In genomic region chr17:29928751-29929237, GRCm38 (mm10) we compare ENCODE assay signal across 8 mouse cellular contexts. TPM values are rescaled to one million over a fixed set of nuclear protein-coding genes. Genes with fewer than 3 reads are reported as not detected.
DNase-seq lines count a peak whose midpoint lies in the region; ATAC-seq and TF ChIP-seq lines count a peak whose summit lies in the region.

No protein-coding gene starts in this region.

- no peaks in the 10 kb centered on the region; the same call in 1 of the 2 replicates for H3K27me3 ChIP-seq in hindbrain, embryonic 12.5 days
- H3K27me3 ChIP-seq in hindbrain, embryonic 14.5 days (ENCODE audit: control insufficient read depth, insufficient read depth, low read length): no peaks in the 10 kb centered on the region

- peak; percentile 29; the same call in 1 of the 2 replicates for ATAC-seq in hindbrain, embryonic 12.5 days (ENCODE audit: low FRiP score)
- no peak for ATAC-seq in hindbrain, embryonic 14.5 days (ENCODE audit: low FRiP score)
- no peak for ATAC-seq in erythroid progenitor cell, adult 5-6 weeks (replicated peaks; ENCODE audit: low FRiP score, poor library complexity, severe bottlenecking)

- no peak overlapping the region for H3K4me3 ChIP-seq in hindbrain, embryonic 12.5 days
- H3K4me3 ChIP-seq in hindbrain, embryonic 14.5 days (replicated peaks; ENCODE audit: low read length): no peak overlapping the region
- no peak overlapping the region for H3K4me3 ChIP-seq in layer of hippocampus, adult 2 months

- no peak overlapping the region for H3K9ac ChIP-seq in hindbrain, embryonic 12.5 days
- no peak overlapping the region for H3K9ac ChIP-seq in hindbrain, embryonic 14.5 days

- TF ChIP-seq CTCF in layer of hippocampus, adult 2 months (conservative IDR thresholded peaks at IDR 0.05): peak; percentile 67

- H3K4me2 ChIP-seq in hindbrain, embryonic 12.5 days (replicated peaks): no peak overlapping the region
- H3K4me2 ChIP-seq in hindbrain, embryonic 14.5 days (replicated peaks): no peak overlapping the region

- DNase-seq in hindbrain, embryonic 14.5 days (ENCODE audit: low spot score): no peak
- peak; percentile 47 for DNase-seq in MN1 (ENCODE audit: low spot score)
- peak; percentile 52 for DNase-seq in fat pad, adult 2 months (ENCODE audit: extremely low read depth, low read depth, low spot score)
- DNase-seq in heart, postnatal 36 days: peak; percentile 34 to 52
- peak; percentile 57 to 67 for DNase-seq in layer of hippocampus, adult 2 months (ENCODE audit: low spot score in 2 of 2)
- peak; percentile 32 to 43 for DNase-seq in lung, postnatal 4 days

- H3K27ac ChIP-seq in hindbrain, embryonic 12.5 days: no peak overlapping the region
- H3K27ac ChIP-seq in hindbrain, embryonic 14.5 days: no peak overlapping the region
- no peak overlapping the region for H3K27ac ChIP-seq in layer of hippocampus, adult 2 months

- peaks cover 3% of the 10 kb centered on the region for H3K4me1 ChIP-seq in hindbrain, embryonic 12.5 days
- H3K4me1 ChIP-seq in hindbrain, embryonic 14.5 days (replicated peaks; ENCODE audit: control insufficient read depth, insufficient read depth, low read length): no peaks in the 10 kb centered on the region

- 43% methylated on average over 16 of the region's 16 CpGs for WGBS in hindbrain, embryonic 12.5 days
- WGBS in hindbrain, embryonic 14.5 days: 38% methylated on average over 16 of the region's 16 CpGs

- H3K9me3 ChIP-seq in hindbrain, embryonic 12.5 days (replicated peaks): no peaks in the 10 kb centered on the region
- no peaks in the 10 kb centered on the region for H3K9me3 ChIP-seq in hindbrain, embryonic 14.5 days (ENCODE audit: control insufficient read depth, low read length)

- no peaks in the 10 kb centered on the region for H3K36me3 ChIP-seq in hindbrain, embryonic 12.5 days
- H3K36me3 ChIP-seq in hindbrain, embryonic 14.5 days (replicated peaks; ENCODE audit: control insufficient read depth, insufficient read depth): no peaks in the 10 kb centered on the region

- intact Hi-C loops in heart, postnatal 36 days (cut with DNase I): no loop called here

RNA-seq across cellular contexts. Expression of gene Mdga1, which starts 41.1 kb away (rescaled TPM):
- polyA plus RNA-seq in hindbrain, embryonic 12.5 days (2016; fragmentation: Nextera tagmentation; extraction: Ambion mirVana): 11.8 and 13.3 TPM in 2 replicates
- 17.0 and 17.6 TPM in 2 replicates for polyA plus RNA-seq in hindbrain, embryonic 14.5 days (2014; fragmentation: Nextera tagmentation; extraction: Ambion mirVana)
- total RNA-seq in heart, postnatal 36 days (2021): 10 to 100 TPM; 15.0 to 18.3 TPM
- total RNA-seq in layer of hippocampus, adult 2 months (2021): 10 to 100 TPM; 70.1 to 73.8 TPM
- 5.0 TPM in 1 of 2 replicates, not detected in the other for total RNA-seq in erythroid progenitor cell, adult 5-6 weeks (2015; ENCODE audit: low replicate concordance)
- 2.6 TPM in 1 of 2 replicates, not detected in the other for total RNA-seq in erythroid progenitor cell, adult 5-6 weeks (2017; ENCODE audit: low replicate concordance)
